Mouse (Mus musculus) induced T-regulatory cell, adult 2 months (primary cell): Measurements from ENCODE around the gene Ogdh.
"Not testable (repeated sequence)": the region's sequence is repeated elsewhere in the genome, so short reads cannot be mapped to it uniquely, and the experiment has no call there.

Experiments used
- DNase-seq: peaks from one replicate; pipeline ENCODE4 v3.0.0-alpha.2; 2012; ENCODE audit warnings: low read depth

The Ogdh gene

GRCm38 (mm10) chr11:6366434-6366833 is 75.0 kb downstream of the Ogdh start:
- no peak for DNase-seq

- DNase-seq: no peak
Measured at GRCm38 (mm10) chr11:6367156-6367555, 75.7 kb downstream of the Ogdh start.

- not testable (repeated sequence) for DNase-seq
Measured at GRCm38 (mm10) chr11:6367986-6368385, 76.6 kb downstream of the Ogdh start.

- no peak for DNase-seq
Measured at GRCm38 (mm10) chr11:6371376-6372155, 80.1 kb downstream of the Ogdh start.

- DNase-seq: no peak
Measured at GRCm38 (mm10) chr11:6372784-6373183, 81.4 kb downstream of the Ogdh start.

- no peak for DNase-seq
Measured at GRCm38 (mm10) chr11:6380916-6381315, 89.5 kb downstream of the Ogdh start.

- DNase-seq: peak; percentile 46
Measured at GRCm38 (mm10) chr11:6388126-6388725, 96.8 kb downstream of the Ogdh start.

- DNase-seq: peak; percentile 96
Measured at GRCm38 (mm10) chr11:6388726-6389413, 97.4 kb downstream of the Ogdh start, which contains the start of gene Zmiz2. TSS of gene Zmiz2 (plus strand) at chr11:6389074.

- DNase-seq: peak; percentile 56
Measured at GRCm38 (mm10) chr11:6389483-6389921, 98.1 kb downstream of the Ogdh start.

- peak; percentile 61 for DNase-seq
Measured at GRCm38 (mm10) chr11:6390376-6391053, 99.1 kb downstream of the Ogdh start.

GRCm38 (mm10) chr11:6391516-6392276 is 100.3 kb downstream of the Ogdh start:
- DNase-seq: peak; percentile 84

GRCm38 (mm10) chr11:6392857-6393256 is 101.4 kb downstream of the Ogdh start:
- DNase-seq: no peak

- no peak for DNase-seq
Measured at GRCm38 (mm10) chr11:6393866-6394265, 102.4 kb downstream of the Ogdh start.

- DNase-seq: no peak
Measured at GRCm38 (mm10) chr11:6395565-6395964, 104.1 kb downstream of the Ogdh start.

GRCm38 (mm10) chr11:6398141-6398540 is 106.7 kb downstream of the Ogdh start:
- DNase-seq: no peak

- peak; percentile 86 for DNase-seq
Measured at GRCm38 (mm10) chr11:6402515-6403510, 111.4 kb downstream of the Ogdh start.

GRCm38 (mm10) chr11:6403830-6404405 is 112.5 kb downstream of the Ogdh start:
- DNase-seq: no peak

GRCm38 (mm10) chr11:6404699-6405566 is 113.5 kb downstream of the Ogdh start:
- no peak for DNase-seq

- DNase-seq: no peak
Measured at GRCm38 (mm10) chr11:6405591-6406081, 114.2 kb downstream of the Ogdh start.
